Mouse (Mus musculus): ENCODE measurements at regions not wholly inside any gene's neighbourhood (a gene's known extent, or its start where the extent isn't known, plus 50 kb on each side); places are given as distances from the start of the nearest gene placed in this dataset.

GRCm38 (mm10) chr5:119427511-119428019 is 242.9 kb upstream of the Tbx3 start:
- DNase-seq = no peak

GRCm38 (mm10) chr5:119431271-119431756 is 239.2 kb upstream of the Tbx3 start:
- no peak for DNase-seq

GRCm38 (mm10) chr5:119434572-119434971 is 235.9 kb upstream of the Tbx3 start:
- no peak for DNase-seq

- no peak for DNase-seq
Observed at GRCm38 (mm10) chr5:119448494-119448893, 222.0 kb upstream of the Tbx3 start.

- DNase-seq = no peak
Observed at GRCm38 (mm10) chr5:119449166-119449565, 221.3 kb upstream of the Tbx3 start.

- DNase-seq = no peak
Observed at GRCm38 (mm10) chr5:119459751-119460150, 210.7 kb upstream of the Tbx3 start.

- DNase-seq = no peak
Observed at GRCm38 (mm10) chr5:119462659-119463530, 207.6 kb upstream of the Tbx3 start.

GRCm38 (mm10) chr5:119464553-119464952 is 205.9 kb upstream of the Tbx3 start:
- DNase-seq = no peak

GRCm38 (mm10) chr5:119467346-119468085 is 203.0 kb upstream of the Tbx3 start:
- DNase-seq = no peak

- DNase-seq = peak; percentile 22 to 31
Observed at GRCm38 (mm10) chr5:119477926-119478325, 192.5 kb upstream of the Tbx3 start.

- no peak for DNase-seq
Observed at GRCm38 (mm10) chr5:119478331-119478730, 192.1 kb upstream of the Tbx3 start.

- peak in 1 of 2 experiments; percentile 5 for DNase-seq
Observed at GRCm38 (mm10) chr5:119480191-119481190, 190.0 kb upstream of the Tbx3 start.

- no peak for DNase-seq
Observed at GRCm38 (mm10) chr5:119483706-119484105, 186.8 kb upstream of the Tbx3 start.

- no peak for DNase-seq
Observed at GRCm38 (mm10) chr5:119486196-119486595, 184.3 kb upstream of the Tbx3 start.

GRCm38 (mm10) chr5:119487184-119487583 is 183.3 kb upstream of the Tbx3 start:
- DNase-seq = no peak

GRCm38 (mm10) chr5:119497501-119497900 is 173.0 kb upstream of the Tbx3 start:
- DNase-seq = no peak

- no peak for DNase-seq
Observed at GRCm38 (mm10) chr5:119498431-119498830, 172.0 kb upstream of the Tbx3 start.

- DNase-seq = no peak
Observed at GRCm38 (mm10) chr5:119507709-119508108, 162.8 kb upstream of the Tbx3 start.

GRCm38 (mm10) chr5:119518506-119519252 is 151.8 kb upstream of the Tbx3 start:
- DNase-seq = peak; percentile 19 to 20

- DNase-seq = no peak
Observed at GRCm38 (mm10) chr5:119524171-119524570, 146.3 kb upstream of the Tbx3 start.

- no peak for DNase-seq
Observed at GRCm38 (mm10) chr5:119525960-119526359, 144.5 kb upstream of the Tbx3 start.
